Comparison of ENCODE assay signal across 20 mouse cellular contexts in genomic region chr14:31681931-31682555, GRCm38 (mm10). TPM values are rescaled to one million over a fixed set of nuclear protein-coding genes. Genes with fewer than 3 reads are reported as not detected.
A peak's percentile ranks its signal among the peaks of the same experiment; 100 is the strongest.
DNase-seq lines count a peak whose midpoint lies in the region; ATAC-seq and TF ChIP-seq lines count a peak whose summit lies in the region.
"Had no signal": no experiment of that assay in that cellular context is flagged by ENCODE, and none has a peak within 500 bp of the region (broad histone marks: within the 10 kb centered on the region; RNA-seq: fewer than 3 reads in every experiment).

No protein-coding gene starts in this region.

- no peaks in the 10 kb centered on the region for H3K36me3 ChIP-seq in heart, embryonic 12.5 days
- H3K36me3 ChIP-seq in liver, postnatal 0 days (replicated peaks; ENCODE audit: insufficient read depth, low read length): no peaks in the 10 kb centered on the region
- no peaks in the 10 kb centered on the region for H3K36me3 ChIP-seq in liver, embryonic 11.5 days (ENCODE audit: control insufficient read depth, insufficient read depth, low read length)
- no peaks in the 10 kb centered on the region for H3K36me3 ChIP-seq in stomach, embryonic 15.5 days
- H3K36me3 ChIP-seq: forebrain, embryonic 12.5 days; neural tube, embryonic 12.5 days had no signal

- H3K27ac ChIP-seq in heart, embryonic 12.5 days (ENCODE audit: poor library complexity, severe bottlenecking): no peak overlapping the region
- H3K27ac ChIP-seq in liver, postnatal 0 days (ENCODE audit: low read depth): 0 out of 2 replicates have a peak overlapping the region, but pooled peaks have one; percentile 32
- H3K27ac ChIP-seq in liver, embryonic 11.5 days (ENCODE audit: low read depth, low read length): no peak overlapping the region
- H3K27ac ChIP-seq in stomach, embryonic 15.5 days: peak overlapping the region; percentile 22; the same call in 1 of the 2 replicates
- H3K27ac ChIP-seq: forebrain, embryonic 12.5 days; neural tube, embryonic 12.5 days had no signal

- TF ChIP-seq EP300 in liver, postnatal 0 days (IDR thresholded peaks at IDR 0.05; ENCODE audit: low read depth): no peak

- no peaks in the 10 kb centered on the region for H3K9me3 ChIP-seq in heart, embryonic 12.5 days (replicated peaks)
- no peaks in the 10 kb centered on the region for H3K9me3 ChIP-seq in liver, postnatal 0 days (ENCODE audit: low read length)
- no peaks in the 10 kb centered on the region for H3K9me3 ChIP-seq in liver, embryonic 11.5 days (ENCODE audit: control insufficient read depth, low read length)
- H3K9me3 ChIP-seq in stomach, embryonic 15.5 days: no peaks in the 10 kb centered on the region
- H3K9me3 ChIP-seq: forebrain, embryonic 12.5 days; neural tube, embryonic 12.5 days had no signal

- H3K4me2 ChIP-seq in heart, embryonic 12.5 days: no peak overlapping the region
- H3K4me2 ChIP-seq in liver, postnatal 0 days (ENCODE audit: low read depth, low read length): no peak overlapping the region
- H3K4me2 ChIP-seq in liver, embryonic 11.5 days: no peak overlapping the region
- no peak overlapping the region for H3K4me2 ChIP-seq in stomach, embryonic 15.5 days
- H3K4me2 ChIP-seq: forebrain, embryonic 12.5 days; heart, embryonic 11.5 days; neural tube, embryonic 12.5 days had no signal

- WGBS in heart, embryonic 12.5 days: 55% methylated on average over 5 of the region's 5 CpGs
- WGBS in liver, postnatal 0 days (ENCODE audit: insufficient replicate concordance): 43% methylated on average over 5 of the region's 5 CpGs
- 54% methylated on average over 5 of the region's 5 CpGs for WGBS in liver, embryonic 11.5 days
- 44% methylated on average over 5 of the region's 5 CpGs for WGBS in stomach, embryonic 15.5 days

- no peak for TF ChIP-seq CTCF in liver, postnatal 0 days (IDR thresholded peaks at IDR 0.05; ENCODE audit: low read depth)

- H3K27me3 ChIP-seq in heart, embryonic 12.5 days (replicated peaks): no peaks in the 10 kb centered on the region
- H3K27me3 ChIP-seq in liver, postnatal 0 days (ENCODE audit: insufficient read depth, low read length): no peaks in the 10 kb centered on the region
- H3K27me3 ChIP-seq in liver, embryonic 11.5 days (replicated peaks; ENCODE audit: control insufficient read depth, insufficient read depth, low read length): no peaks in the 10 kb centered on the region
- no peaks in the 10 kb centered on the region for H3K27me3 ChIP-seq in stomach, embryonic 15.5 days (replicated peaks)
- H3K27me3 ChIP-seq: forebrain, embryonic 12.5 days; neural tube, embryonic 12.5 days had no signal

- 0 out of 2 replicates have a peak, but pooled peaks cover 4% of the 10 kb centered on the region for H3K4me1 ChIP-seq in heart, embryonic 12.5 days (replicated peaks)
- H3K4me1 ChIP-seq in liver, postnatal 0 days (ENCODE audit: insufficient read depth): peaks cover 13% of the 10 kb centered on the region
- peaks cover 7% of the 10 kb centered on the region; the same call in 1 of the 2 replicates for H3K4me1 ChIP-seq in liver, embryonic 11.5 days (replicated peaks; ENCODE audit: control insufficient read depth, insufficient read depth, low read length)
- H3K4me1 ChIP-seq in stomach, embryonic 15.5 days: 0 out of 2 replicates have a peak, but pooled peaks cover 3% of the 10 kb centered on the region
- H3K4me1 ChIP-seq: forebrain, embryonic 12.5 days; neural tube, embryonic 12.5 days had no signal

- no peak overlapping the region for H3K9ac ChIP-seq in heart, embryonic 12.5 days
- H3K9ac ChIP-seq in liver, postnatal 0 days (replicated peaks): no peak overlapping the region
- no peak overlapping the region for H3K9ac ChIP-seq in liver, embryonic 11.5 days (ENCODE audit: low read depth, low read length)
- H3K9ac ChIP-seq in stomach, embryonic 15.5 days: no peak overlapping the region
- H3K9ac ChIP-seq: forebrain, embryonic 12.5 days; neural tube, embryonic 12.5 days had no signal

- H3K4me3 ChIP-seq in heart, embryonic 12.5 days: no peak overlapping the region
- no peak overlapping the region for H3K4me3 ChIP-seq in liver, postnatal 0 days (ENCODE audit: low read depth, low read length)
- no peak overlapping the region for H3K4me3 ChIP-seq in liver, embryonic 11.5 days (ENCODE audit: low read depth, low read length)
- no peak overlapping the region for H3K4me3 ChIP-seq in stomach, embryonic 15.5 days (replicated peaks)
- H3K4me3 ChIP-seq: forebrain, embryonic 12.5 days; neural tube, embryonic 12.5 days had no signal

- DNase-seq in heart, adult 11 months: peak; percentile 81
- DNase-seq in liver, postnatal 0 days: no peak
- DNase-seq in liver, embryonic 11.5 days (ENCODE audit: low spot score): no peak
- DNase-seq in thymus, postnatal 0 days (ENCODE audit: low spot score): peak; percentile 17
- no peak for DNase-seq in thymus, postnatal 10 days (ENCODE audit: low spot score in 2 of 2)
- no peak for DNase-seq in kidney, postnatal 25 days
- DNase-seq: adrenal gland, adult 8-10 months; B cell, adult 2 months; cerebellum, adult 11 months; gastrocnemius, postnatal 25 days; lung, adult 2 months; right cerebral cortex, postnatal 14 days had no signal

- no peak for ATAC-seq in heart, embryonic 12.5 days (ENCODE audit: insufficient number of reproducible peaks, low FRiP score)
- ATAC-seq in liver, postnatal 0 days: no peak
- ATAC-seq in liver, embryonic 11.5 days (replicated peaks; ENCODE audit: low FRiP score): no peak
- no peak for ATAC-seq in stomach, embryonic 15.5 days (ENCODE audit: insufficient read depth, low FRiP score, low read depth)
- ATAC-seq: inflammation-experienced regulatory T-cells, adult 6 months had no signal

RNA-seq across cellular contexts. Expression of gene Hacl1, which starts 41.0 kb away (rescaled TPM):
- polyA plus RNA-seq in heart, embryonic 12.5 days (2016; fragmentation: Nextera tagmentation; extraction: Ambion mirVana): 7.9 and 13.2 TPM in 2 replicates
- polyA plus RNA-seq in liver, postnatal 0 days (2015; fragmentation: Nextera tagmentation; extraction: Ambion mirVana): 310 and 342 TPM in 2 replicates
- polyA plus RNA-seq in liver, embryonic 11.5 days (2014; fragmentation: Nextera tagmentation; extraction: Ambion mirVana): 8.1 and 10.5 TPM in 2 replicates
- 19.6 and 31.3 TPM in 2 replicates for polyA plus RNA-seq in thymus, postnatal 0 days (2015; fragmentation: Nextera tagmentation; extraction: Ambion mirVana)
- 13.0 and 13.8 TPM in 2 replicates for polyA plus RNA-seq in stomach, embryonic 15.5 days (2015; fragmentation: Nextera tagmentation; extraction: Ambion mirVana)

RNA-seq across cellular contexts. Expression of gene Btd, which starts 41.2 kb away (rescaled TPM):
- polyA plus RNA-seq in heart, embryonic 12.5 days (2016; fragmentation: Nextera tagmentation; extraction: Ambion mirVana): 23.1 and 27.8 TPM in 2 replicates
- 40.3 and 44.1 TPM in 2 replicates for polyA plus RNA-seq in liver, postnatal 0 days (2015; fragmentation: Nextera tagmentation; extraction: Ambion mirVana)
- polyA plus RNA-seq in liver, embryonic 11.5 days (2014; fragmentation: Nextera tagmentation; extraction: Ambion mirVana): 11.4 and 13.3 TPM in 2 replicates
- polyA plus RNA-seq in thymus, postnatal 0 days (2015; fragmentation: Nextera tagmentation; extraction: Ambion mirVana): 21.2 and 23.2 TPM in 2 replicates
- polyA plus RNA-seq in stomach, embryonic 15.5 days (2015; fragmentation: Nextera tagmentation; extraction: Ambion mirVana): 27.5 and 27.6 TPM in 2 replicates

RNA-seq across cellular contexts. Expression of gene Gm49387, which starts 41.4 kb away (rescaled TPM):
- polyA plus RNA-seq in heart, embryonic 12.5 days (2016; fragmentation: Nextera tagmentation; extraction: Ambion mirVana): 0.10 and 3.7 TPM in 2 replicates
- 0.89 and 3.9 TPM in 2 replicates for polyA plus RNA-seq in liver, postnatal 0 days (2015; fragmentation: Nextera tagmentation; extraction: Ambion mirVana)
- polyA plus RNA-seq in liver, embryonic 11.5 days (2014; fragmentation: Nextera tagmentation; extraction: Ambion mirVana): 0.19 and 1.9 TPM in 2 replicates
- polyA plus RNA-seq in thymus, postnatal 0 days (2015; fragmentation: Nextera tagmentation; extraction: Ambion mirVana): 2.6 and 3.2 TPM in 2 replicates
- polyA plus RNA-seq in stomach, embryonic 15.5 days (2015; fragmentation: Nextera tagmentation; extraction: Ambion mirVana): not detected in 2 replicates
- polyA plus RNA-seq: brain, embryonic 14.5 days; frontal cortex, adult 2 months; lung, adult 2 months had no signal

Comparison
In these comparisons a context has a peak if more than half of its experiments do, and no peak if none do; other contexts are left out.
1. DNase-seq: peak in heart, adult 11 months (single experiment) and thymus, postnatal 0 days (single experiment); none in liver, postnatal 0 days (single experiment), liver, embryonic 11.5 days (single experiment), thymus, postnatal 10 days (0 of 2) and kidney, postnatal 25 days (0 of 2).
2. H3K27ac ChIP-seq: peak in liver, postnatal 0 days (single experiment) and stomach, embryonic 15.5 days (single experiment); none in heart, embryonic 12.5 days (single experiment) and liver, embryonic 11.5 days (single experiment).